ENCODE assay signal across 8 mouse cellular contexts in genomic region chr7:145111252-145112131, GRCm38 (mm10).
A peak's percentile ranks its signal among the peaks of the same experiment; 100 is the strongest.
DNase-seq lines count a peak whose midpoint lies in the region; ATAC-seq lines count a peak whose summit lies in the region.

No protein-coding gene starts in this region.

- DNase-seq in midbrain, embryonic 10.5 days (ENCODE audit: low spot score): no peak
- DNase-seq in midbrain, embryonic 11.5 days (ENCODE audit: low spot score, missing footprints): no peak
- DNase-seq in heart, postnatal 14 days: peak; percentile 84 to 85
- peak; percentile 78 to 85 for DNase-seq in kidney, postnatal 36 days
- DNase-seq in thymus, adult 18-20 months: peak; percentile 68 to 74

- no peaks in the 10 kb centered on the region for H3K27me3 ChIP-seq in midbrain, embryonic 10.5 days (ENCODE audit: low read depth, poor library complexity, severe bottlenecking)
- H3K27me3 ChIP-seq in midbrain, embryonic 11.5 days (ENCODE audit: control insufficient read depth, insufficient read depth, low read length): no peaks in the 10 kb centered on the region
- H3K27me3 ChIP-seq in forebrain, embryonic 16.5 days (replicated peaks; ENCODE audit: control insufficient read depth, insufficient read depth, low read length): no peaks in the 10 kb centered on the region
- H3K27me3 ChIP-seq in liver, embryonic 16.5 days (ENCODE audit: control insufficient read depth, insufficient read depth, low read depth, low read length): no peaks in the 10 kb centered on the region
- H3K27me3 ChIP-seq in neural tube, embryonic 15.5 days (replicated peaks): no peaks in the 10 kb centered on the region; the same call in 1 of the 2 replicates

- ATAC-seq in midbrain, embryonic 11.5 days (ENCODE audit: low FRiP score): no peak
- peak; percentile 66 for ATAC-seq in forebrain, embryonic 16.5 days
- ATAC-seq in liver, embryonic 16.5 days (ENCODE audit: low read depth): peak; percentile 66
- ATAC-seq in neural tube, embryonic 15.5 days (ENCODE audit: low FRiP score): peak; percentile 53

- H3K27ac ChIP-seq in midbrain, embryonic 10.5 days (replicated peaks): peak overlapping the region; percentile 72
- H3K27ac ChIP-seq in midbrain, embryonic 11.5 days (ENCODE audit: low read depth, low read length): no peak overlapping the region
- H3K27ac ChIP-seq in forebrain, embryonic 16.5 days (ENCODE audit: low read length): peak overlapping the region; percentile 49
- H3K27ac ChIP-seq in liver, embryonic 16.5 days (ENCODE audit: low read length): peak overlapping the region; percentile 77
- H3K27ac ChIP-seq in neural tube, embryonic 15.5 days (replicated peaks): peak overlapping the region; percentile 71

- no peaks in the 10 kb centered on the region for H3K36me3 ChIP-seq in midbrain, embryonic 10.5 days
- no peaks in the 10 kb centered on the region for H3K36me3 ChIP-seq in midbrain, embryonic 11.5 days (ENCODE audit: control insufficient read depth, insufficient read depth, low read length)
- H3K36me3 ChIP-seq in forebrain, embryonic 16.5 days (ENCODE audit: control insufficient read depth, insufficient read depth): no peaks in the 10 kb centered on the region
- no peaks in the 10 kb centered on the region for H3K36me3 ChIP-seq in liver, embryonic 16.5 days (ENCODE audit: control insufficient read depth, insufficient read depth)
- H3K36me3 ChIP-seq in neural tube, embryonic 15.5 days: no peaks in the 10 kb centered on the region

- WGBS in midbrain, embryonic 10.5 days: 75% methylated on average over 20 of the region's 20 CpGs
- WGBS in midbrain, embryonic 11.5 days: 69% methylated on average over 20 of the region's 20 CpGs
- WGBS in forebrain, embryonic 16.5 days: 34% methylated on average over 20 of the region's 20 CpGs
- WGBS in liver, embryonic 16.5 days (ENCODE audit: insufficient replicate concordance): 15% methylated on average over 20 of the region's 20 CpGs
- WGBS in neural tube, embryonic 15.5 days: 38% methylated on average over 20 of the region's 20 CpGs

- H3K4me2 ChIP-seq in midbrain, embryonic 11.5 days: no peak overlapping the region
- no peak overlapping the region for H3K4me2 ChIP-seq in forebrain, embryonic 16.5 days (ENCODE audit: low read length)
- peak overlapping the region; percentile 41 for H3K4me2 ChIP-seq in liver, embryonic 16.5 days (ENCODE audit: low read depth, low read length)
- peak overlapping the region; percentile 39 for H3K4me2 ChIP-seq in neural tube, embryonic 15.5 days

- intact Hi-C loops in heart, postnatal 14 days (cut with DNase I): loop anchor here (1.0 to 5.0 kb wide), 4 partner anchors 64 to 173 kb away; partner anchors contain the start of gene Ccnd1

- H3K4me3 ChIP-seq in midbrain, embryonic 10.5 days: no peak overlapping the region
- no peak overlapping the region for H3K4me3 ChIP-seq in midbrain, embryonic 11.5 days (ENCODE audit: low read depth, low read length)
- no peak overlapping the region for H3K4me3 ChIP-seq in forebrain, embryonic 16.5 days (replicated peaks; ENCODE audit: low read length)
- H3K4me3 ChIP-seq in liver, embryonic 16.5 days (ENCODE audit: low read depth, low read length): no peak overlapping the region
- no peak overlapping the region for H3K4me3 ChIP-seq in neural tube, embryonic 15.5 days (replicated peaks)

- no peaks in the 10 kb centered on the region for H3K9me3 ChIP-seq in midbrain, embryonic 10.5 days (replicated peaks)
- H3K9me3 ChIP-seq in midbrain, embryonic 11.5 days (ENCODE audit: control insufficient read depth, low read length): no peaks in the 10 kb centered on the region
- H3K9me3 ChIP-seq in forebrain, embryonic 16.5 days (ENCODE audit: control insufficient read depth, low read length): no peaks in the 10 kb centered on the region
- no peaks in the 10 kb centered on the region for H3K9me3 ChIP-seq in liver, embryonic 16.5 days (replicated peaks; ENCODE audit: control insufficient read depth, low read length)
- no peaks in the 10 kb centered on the region for H3K9me3 ChIP-seq in neural tube, embryonic 15.5 days (replicated peaks)

- H3K9ac ChIP-seq in midbrain, embryonic 11.5 days (ENCODE audit: low read length): no peak overlapping the region
- H3K9ac ChIP-seq in forebrain, embryonic 16.5 days (replicated peaks; ENCODE audit: low read depth, low read length): 0 out of 2 replicates have a peak overlapping the region, but pooled peaks have one; percentile 4
- H3K9ac ChIP-seq in liver, embryonic 16.5 days (ENCODE audit: low read depth, low read length): no peak overlapping the region
- no peak overlapping the region for H3K9ac ChIP-seq in neural tube, embryonic 15.5 days (replicated peaks)

- H3K4me1 ChIP-seq in midbrain, embryonic 10.5 days: peaks cover 28% of the 10 kb centered on the region
- H3K4me1 ChIP-seq in midbrain, embryonic 11.5 days (ENCODE audit: control insufficient read depth, insufficient read depth, low read length): no peaks in the 10 kb centered on the region
- H3K4me1 ChIP-seq in forebrain, embryonic 16.5 days (replicated peaks; ENCODE audit: control insufficient read depth, insufficient read depth, low read length): no peaks in the 10 kb centered on the region; the same call in 1 of the 2 replicates
- peaks cover 2% of the 10 kb centered on the region; the same call in 1 of the 2 replicates for H3K4me1 ChIP-seq in liver, embryonic 16.5 days (ENCODE audit: control insufficient read depth, low read depth, low read length)
- peaks cover 14% of the 10 kb centered on the region for H3K4me1 ChIP-seq in neural tube, embryonic 15.5 days

Comparison
In these comparisons a context has a peak if more than half of its experiments do, and no peak if none do; other contexts are left out.
1. DNase-seq: peak in heart, postnatal 14 days (2 of 2), kidney, postnatal 36 days (2 of 2) and thymus, adult 18-20 months (2 of 2); none in midbrain, embryonic 10.5 days (single experiment) and midbrain, embryonic 11.5 days (single experiment).
2. H3K4me2 ChIP-seq: peak in liver, embryonic 16.5 days (single experiment) and neural tube, embryonic 15.5 days (single experiment); none in midbrain, embryonic 11.5 days (single experiment) and forebrain, embryonic 16.5 days (single experiment).